Comparison of ENCODE assay signal across 8 mouse cellular contexts in the genomic region with DNA sequence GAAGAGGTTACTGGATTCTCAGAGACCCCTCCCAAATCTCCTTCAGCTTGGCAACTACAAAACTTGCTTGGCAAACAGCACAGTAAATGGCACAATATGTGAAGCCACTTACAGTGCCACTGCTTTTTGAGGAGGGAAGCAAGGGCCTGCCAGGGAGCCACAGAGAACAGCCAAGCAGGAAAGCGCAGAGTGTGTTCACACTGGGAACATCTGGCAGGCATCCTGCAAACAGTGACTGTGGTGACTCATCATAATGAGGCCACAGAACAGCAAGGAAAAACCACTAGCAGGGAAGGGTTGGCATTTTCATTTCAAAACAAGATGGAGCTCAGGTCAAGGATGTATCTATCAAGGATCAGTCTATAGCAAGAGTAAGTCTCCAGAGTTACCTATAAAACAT. TPM values are rescaled to one million over a fixed set of nuclear protein-coding genes. Genes with fewer than 3 reads are reported as not detected.
DNase-seq lines count a peak whose midpoint lies in the region; ATAC-seq and TF ChIP-seq lines count a peak whose summit lies in the region.
"Had no signal": no experiment of that assay in that cellular context is flagged by ENCODE, and none has a peak within 500 bp of the region (broad histone marks: within the 10 kb centered on the region; RNA-seq: fewer than 3 reads in every experiment).

No protein-coding gene starts in this region.

- peaks cover 37% of the 10 kb centered on the region for H3K4me1 ChIP-seq in heart, embryonic 13.5 days
- peaks cover 4% of the 10 kb centered on the region for H3K4me1 ChIP-seq in lung, postnatal 0 days (ENCODE audit: insufficient read depth, low read depth, low read length)
- H3K4me1 ChIP-seq: neural tube, embryonic 13.5 days had no signal

- ATAC-seq in heart, embryonic 13.5 days (ENCODE audit: extremely low read depth, insufficient number of reproducible peaks, low FRiP score, low TSS enrichment), result no peak
- ATAC-seq in lung, postnatal 0 days, result peak; percentile 96

- no peaks in the 10 kb centered on the region for H3K27me3 ChIP-seq in heart, embryonic 13.5 days (replicated peaks)
- no peaks in the 10 kb centered on the region for H3K27me3 ChIP-seq in lung, postnatal 0 days (replicated peaks; ENCODE audit: insufficient read depth, low read length)
- H3K27me3 ChIP-seq: neural tube, embryonic 13.5 days had no signal

- 0 out of 2 replicates have a peak, but pooled peaks cover 3% of the 10 kb centered on the region for H3K9me3 ChIP-seq in heart, embryonic 13.5 days
- H3K9me3 ChIP-seq in lung, postnatal 0 days (ENCODE audit: low read length), result no peaks in the 10 kb centered on the region
- H3K9me3 ChIP-seq: neural tube, embryonic 13.5 days had no signal

- no peak for TF ChIP-seq CTCF in lung, postnatal 0 days (IDR thresholded peaks at IDR 0.05)

- H3K9ac ChIP-seq in heart, embryonic 13.5 days, result no peak overlapping the region
- H3K9ac ChIP-seq in lung, postnatal 0 days (replicated peaks; ENCODE audit: low read depth), result no peak overlapping the region
- H3K9ac ChIP-seq: neural tube, embryonic 13.5 days had no signal

- DNase-seq in retina, adult 2 months (ENCODE audit: low read depth, low spot score), result peak; percentile 9
- DNase-seq in retina, embryonic 14.5 days (ENCODE audit: low spot score), result no peak
- peak; percentile 28 to 32 for DNase-seq in cerebellum, postnatal 14 days
- peak; percentile 25 to 64 for DNase-seq in layer of hippocampus, adult 18-20 months (ENCODE audit: low spot score in 2 of 2)
- peak; percentile 91 for DNase-seq in lung, postnatal 0 days (ENCODE audit: low spot score)
- no peak for DNase-seq in spleen, postnatal 14 days (ENCODE audit: low spot score in 2 of 2)

- WGBS in heart, embryonic 13.5 days, result 59% methylated on average over 1 of the region's 1 CpGs
- 15% methylated on average over 1 of the region's 1 CpGs for WGBS in lung, postnatal 0 days

- no peak overlapping the region for H3K4me2 ChIP-seq in heart, embryonic 13.5 days
- no peak overlapping the region for H3K4me2 ChIP-seq in lung, postnatal 0 days (replicated peaks; ENCODE audit: low read depth, low read length)
- H3K4me2 ChIP-seq: neural tube, embryonic 13.5 days had no signal

- H3K27ac ChIP-seq in heart, embryonic 13.5 days (replicated peaks), result peak overlapping the region; percentile 30
- no peak overlapping the region for H3K27ac ChIP-seq in lung, postnatal 0 days (ENCODE audit: low read length)
- H3K27ac ChIP-seq: neural tube, embryonic 13.5 days had no signal

- no peaks in the 10 kb centered on the region for H3K36me3 ChIP-seq in heart, embryonic 13.5 days
- no peaks in the 10 kb centered on the region for H3K36me3 ChIP-seq in lung, postnatal 0 days (ENCODE audit: insufficient read depth, low read length)
- H3K36me3 ChIP-seq: neural tube, embryonic 13.5 days had no signal

- no peak for TF ChIP-seq EP300 in lung, postnatal 0 days (IDR thresholded peaks at IDR 0.05)

- no peak overlapping the region for H3K4me3 ChIP-seq in heart, embryonic 13.5 days
- H3K4me3 ChIP-seq in lung, postnatal 0 days (ENCODE audit: low read depth, low read length), result no peak overlapping the region
- H3K4me3 ChIP-seq: neural tube, embryonic 13.5 days had no signal

RNA-seq across cellular contexts. Expression of gene Jak1, which starts 30.8 kb away (rescaled TPM):
- polyA plus RNA-seq in heart, embryonic 13.5 days (2015; fragmentation: Nextera tagmentation; extraction: Ambion mirVana), result 51.5 and 53.6 TPM in 2 replicates
- 100 to 1,000 TPM; 126 to 137 TPM for total RNA-seq in layer of hippocampus, adult 18-20 months (2021)
- 80.0 and 86.3 TPM in 2 replicates for polyA plus RNA-seq in lung, postnatal 0 days (2015; fragmentation: Nextera tagmentation; extraction: Ambion mirVana)

Comparison
In these comparisons a context has a peak if more than half of its experiments do, and no peak if none do; other contexts are left out.
1. DNase-seq: peak in retina, adult 2 months (single experiment), cerebellum, postnatal 14 days (2 of 2), layer of hippocampus, adult 18-20 months (2 of 2) and lung, postnatal 0 days (single experiment); none in retina, embryonic 14.5 days (single experiment) and spleen, postnatal 14 days (0 of 2).